Mouse (Mus musculus) embryonic facial prominence, embryonic 11.5 days (tissue): ENCODE data around the gene Cxcr4. TPM values are rescaled to one million over a fixed set of nuclear protein-coding genes. Genes with fewer than 3 reads are reported as not detected.

Source experiments
- ATAC-seq: fragments of 200-750 bp; cut with Nextera tagmentation; replicated peaks from 2 replicates; pipeline ENCODE4 v1.8.0; 2017; ENCODE audit warnings: low read depth; ENCODE audit not compliant: insufficient number of reproducible peaks, low FRiP score, low TSS enrichment
- DNase-seq: peaks from one replicate; pipeline ENCODE4 v3.0.0-alpha.2; 2015; ENCODE audit warnings: low spot score
- H3K27ac ChIP-seq: fragments of 300-500 bp; sonication (generic); replicated peaks from 2 replicates; pipeline ENCODE4 v1.5.1; 2014; ENCODE audit warnings: mild to moderate bottlenecking, low read depth, low read length, control low read depth
- H3K27me3 ChIP-seq: fragments of 300-500 bp; sonication (generic); 2 replicates; pipeline ENCODE4 v1.6.1; 2014; ENCODE audit warnings: mild to moderate bottlenecking, low read length, moderate library complexity, mixed read lengths; ENCODE audit not compliant: control insufficient read depth, insufficient read depth
- H3K36me3 ChIP-seq: fragments of 300-500 bp; sonication (generic); replicated peaks from 2 replicates; pipeline ENCODE4 v1.6.1; 2014; ENCODE audit warnings: low read depth, mild to moderate bottlenecking, low read length, moderate library complexity, mixed read lengths; ENCODE audit not compliant: control insufficient read depth, insufficient read depth
- H3K4me1 ChIP-seq: fragments of 300-500 bp; sonication (generic); 2 replicates; pipeline ENCODE4 v1.6.1; 2014; ENCODE audit warnings: low read length, mixed read lengths; ENCODE audit not compliant: control insufficient read depth, insufficient read depth
- H3K4me2 ChIP-seq: fragments of 300-500 bp; sonication (generic); 2 replicates; pipeline ENCODE4 v1.6.1; 2014; ENCODE audit warnings: low read depth, mild to moderate bottlenecking, control low read depth, low read length, moderate library complexity
- H3K4me3 ChIP-seq: fragments of 300-500 bp; sonication (generic); 2 replicates; pipeline ENCODE4 v1.5.1; 2014; ENCODE audit warnings: low read depth, low read length, control low read depth
- H3K9ac ChIP-seq: fragments of 300-500 bp; sonication (generic); replicated peaks from 2 replicates; pipeline ENCODE4 v1.6.1; 2014; ENCODE audit warnings: mild to moderate bottlenecking, control low read depth, low read length
- H3K9me3 ChIP-seq: fragments of 300-500 bp; sonication (generic); replicated peaks from 2 replicates; pipeline ENCODE4 v1.6.1; 2016; ENCODE audit warnings: mild to moderate bottlenecking, low read length, inconsistent platforms, mixed read lengths; ENCODE audit not compliant: control insufficient read depth
- WGBS: fragments of 180-500 bp; shearing (Covaris S2); extraction: QIAGEN DNeasy Blood & Tissue Kit; methylation state at CpG from one replicate; pipeline ENCODE4 v1.1.7; 2014; 5-methylcytosine and 5-hydroxymethylcytosine counted together
- polyA plus RNA-seq: library from polyadenylated mRNA; unstranded; fragments of >200 nt; fragmentation: Nextera tagmentation; extraction: Ambion mirVana; gene quantifications from 2 replicates; pipeline ENCODE4 v1.2.1, GENCODE M21; 2014

Gene Cxcr4
- polyA plus RNA-seq, 1 experiment from 2014 or later = 6.8 TPM

DNA sequence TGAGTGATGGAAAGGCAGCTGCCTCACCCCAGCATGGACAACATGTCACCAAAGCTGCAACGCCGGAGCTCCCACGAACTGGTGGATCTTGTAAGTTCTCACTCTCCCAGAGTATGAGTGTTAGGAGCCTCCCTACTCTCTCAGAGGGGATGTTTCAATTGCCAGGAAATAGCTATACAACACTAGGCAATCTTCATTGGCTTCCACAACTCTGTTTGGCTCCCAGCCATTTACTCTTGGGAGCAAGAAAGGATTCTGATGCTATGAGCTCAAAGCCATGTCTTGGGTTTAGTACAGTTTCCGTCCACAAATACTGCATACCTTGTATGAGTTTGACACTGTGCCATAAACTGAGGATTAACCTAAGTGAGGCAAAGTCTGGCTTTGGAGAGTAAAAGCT lies 34.1 kb downstream of the Cxcr4 start:
- ATAC-seq = no peak

DNA sequence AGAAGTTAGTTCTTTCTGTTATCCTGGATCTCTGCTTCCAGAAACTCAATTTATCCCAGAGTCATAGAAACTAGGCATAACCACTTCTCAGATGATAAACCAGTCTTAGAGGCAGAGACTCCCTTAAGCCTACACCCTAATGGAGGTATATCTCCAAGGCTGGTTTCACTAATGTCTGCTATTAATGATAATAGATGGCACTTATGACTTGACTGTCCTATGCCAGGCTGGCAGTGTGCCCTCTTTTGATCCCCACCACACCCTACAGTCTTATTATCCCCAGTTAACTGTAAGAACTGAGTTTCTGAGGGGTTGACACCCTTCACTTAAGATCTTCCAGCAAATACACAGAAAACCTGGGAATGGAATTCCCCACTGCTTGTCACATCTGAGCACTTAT lies 39.5 kb downstream of the Cxcr4 start:
- no peak for ATAC-seq
- Histone ChIP-seq H3K36me3 (no peaks in the 10 kb centered on the region), H3K27me3 (no peaks in the 10 kb centered on the region), H3K27ac (no peak overlapping the region), H3K9me3 (no peaks in the 10 kb centered on the region), H3K4me1 (no peaks in the 10 kb centered on the region), H3K4me3 (no peak overlapping the region), H3K4me2 (no peak overlapping the region), H3K9ac (no peak overlapping the region)
- DNase-seq = no peak

More for the DNA sequence above, 34.1 kb downstream of the Cxcr4 start:
- H3K4me3 ChIP-seq = no peak overlapping the region
- H3K4me1 ChIP-seq = no peaks in the 10 kb centered on the region
- H3K4me2 ChIP-seq = no peak overlapping the region
- no peak overlapping the region for H3K9ac ChIP-seq
- no peaks in the 10 kb centered on the region for H3K9me3 ChIP-seq
- H3K36me3 ChIP-seq = no peaks in the 10 kb centered on the region
- WGBS = 91% methylated on average over 4 of the region's 4 CpGs
- no peaks in the 10 kb centered on the region for H3K27me3 ChIP-seq
- DNase-seq = no peak
- no peak overlapping the region for H3K27ac ChIP-seq

DNA sequence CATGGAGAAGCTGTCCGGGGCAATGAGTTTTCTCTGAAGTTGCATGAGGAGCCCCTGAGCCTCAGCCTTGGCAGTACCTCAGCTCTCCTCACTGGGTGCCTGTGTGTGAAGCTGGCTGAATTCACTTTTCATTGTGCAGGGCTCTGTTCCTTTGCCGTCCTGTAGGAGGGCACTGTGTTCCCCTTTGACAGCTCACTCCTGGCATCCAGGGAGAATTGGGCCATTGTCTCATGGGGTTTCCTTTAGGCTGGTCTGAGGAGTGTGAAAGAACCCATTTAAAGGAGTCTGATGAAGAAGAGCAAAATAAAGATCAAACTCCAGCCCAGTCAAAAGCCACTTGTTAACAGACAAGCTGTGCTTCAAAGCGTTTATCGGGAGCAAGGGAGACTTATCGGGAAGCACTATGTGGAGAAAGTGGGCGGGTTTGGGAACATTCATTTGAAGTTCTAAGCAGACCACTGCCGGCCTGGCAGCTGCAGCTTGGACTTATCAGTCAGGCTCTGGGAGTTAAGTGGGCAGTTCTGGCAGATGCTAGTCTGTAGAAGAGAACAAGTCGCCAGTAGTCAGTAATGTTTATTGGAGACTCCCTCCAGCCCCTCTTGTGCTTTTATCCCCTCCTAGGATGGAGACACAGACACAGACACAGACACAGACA lies 40.2 kb downstream of the Cxcr4 start:
- no peak for DNase-seq
- no peaks in the 10 kb centered on the region for H3K36me3 ChIP-seq
- H3K4me1 ChIP-seq = no peaks in the 10 kb centered on the region
- H3K4me2 ChIP-seq = no peak overlapping the region
- H3K4me3 ChIP-seq = no peak overlapping the region
- ATAC-seq = peak; percentile 70
- H3K9ac ChIP-seq = no peak overlapping the region
- WGBS = 14% methylated on average over 8 of the region's 8 CpGs
- H3K27me3 ChIP-seq = no peaks in the 10 kb centered on the region
- no peaks in the 10 kb centered on the region for H3K9me3 ChIP-seq
- H3K27ac ChIP-seq = no peak overlapping the region

DNA sequence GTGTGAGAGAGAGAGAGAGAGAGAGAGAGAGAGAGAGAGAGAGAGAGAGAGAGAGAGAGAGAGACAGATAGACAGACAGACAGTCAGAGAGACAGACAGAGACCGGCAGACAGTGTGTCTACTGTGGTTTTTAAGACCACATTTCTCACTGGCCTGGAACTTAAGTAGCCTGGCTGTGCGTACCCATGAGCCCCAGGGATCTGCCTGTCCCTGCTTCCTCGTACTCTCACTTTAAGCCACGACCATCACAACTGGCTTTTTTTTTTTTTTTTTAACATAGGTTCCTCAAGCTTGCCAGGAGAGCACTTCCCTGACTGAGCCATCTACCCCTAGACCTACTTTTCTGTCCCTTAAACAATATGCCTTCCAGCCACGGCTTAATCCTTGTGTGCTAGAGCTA lies 42.7 kb downstream of the Cxcr4 start:
- Histone ChIP-seq H3K36me3 (no peaks in the 10 kb centered on the region), H3K9me3 (no peaks in the 10 kb centered on the region), H3K9ac (no peak overlapping the region), H3K27ac (no peak overlapping the region), H3K4me1 (no peaks in the 10 kb centered on the region), H3K27me3 (no peaks in the 10 kb centered on the region), H3K4me3 (no peak overlapping the region), H3K4me2 (no peak overlapping the region)
- DNase-seq = no peak
- WGBS = 63% methylated on average over 5 of the region's 5 CpGs
- no peak for ATAC-seq

DNA sequence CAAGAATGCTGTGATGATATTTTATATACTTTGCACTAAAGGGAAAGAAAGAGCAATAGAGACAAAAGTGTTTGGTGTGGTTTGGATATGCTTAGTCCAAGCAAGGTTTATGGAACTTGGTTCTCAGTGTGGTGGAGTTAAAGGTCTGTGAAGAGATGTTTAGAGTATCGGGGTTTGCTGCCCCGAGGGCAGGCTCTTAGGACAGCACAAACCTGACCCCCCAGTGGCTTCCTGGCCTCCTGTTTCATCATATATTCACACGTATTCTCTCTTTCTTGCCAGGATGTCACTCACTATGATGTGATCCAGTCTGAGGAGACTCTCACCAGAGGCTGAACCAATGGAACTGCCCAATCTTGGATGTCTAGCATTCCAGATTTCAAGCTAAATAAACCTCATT lies 43.1 kb downstream of the Cxcr4 start:
- ATAC-seq = no peak
- Histone ChIP-seq H3K4me1 (no peaks in the 10 kb centered on the region), H3K4me2 (no peak overlapping the region), H3K36me3 (no peaks in the 10 kb centered on the region), H3K9me3 (no peaks in the 10 kb centered on the region), H3K4me3 (no peak overlapping the region), H3K27ac (no peak overlapping the region), H3K9ac (no peak overlapping the region), H3K27me3 (no peaks in the 10 kb centered on the region)
- no peak for DNase-seq
- 51% methylated on average over 3 of the region's 3 CpGs for WGBS

DNA sequence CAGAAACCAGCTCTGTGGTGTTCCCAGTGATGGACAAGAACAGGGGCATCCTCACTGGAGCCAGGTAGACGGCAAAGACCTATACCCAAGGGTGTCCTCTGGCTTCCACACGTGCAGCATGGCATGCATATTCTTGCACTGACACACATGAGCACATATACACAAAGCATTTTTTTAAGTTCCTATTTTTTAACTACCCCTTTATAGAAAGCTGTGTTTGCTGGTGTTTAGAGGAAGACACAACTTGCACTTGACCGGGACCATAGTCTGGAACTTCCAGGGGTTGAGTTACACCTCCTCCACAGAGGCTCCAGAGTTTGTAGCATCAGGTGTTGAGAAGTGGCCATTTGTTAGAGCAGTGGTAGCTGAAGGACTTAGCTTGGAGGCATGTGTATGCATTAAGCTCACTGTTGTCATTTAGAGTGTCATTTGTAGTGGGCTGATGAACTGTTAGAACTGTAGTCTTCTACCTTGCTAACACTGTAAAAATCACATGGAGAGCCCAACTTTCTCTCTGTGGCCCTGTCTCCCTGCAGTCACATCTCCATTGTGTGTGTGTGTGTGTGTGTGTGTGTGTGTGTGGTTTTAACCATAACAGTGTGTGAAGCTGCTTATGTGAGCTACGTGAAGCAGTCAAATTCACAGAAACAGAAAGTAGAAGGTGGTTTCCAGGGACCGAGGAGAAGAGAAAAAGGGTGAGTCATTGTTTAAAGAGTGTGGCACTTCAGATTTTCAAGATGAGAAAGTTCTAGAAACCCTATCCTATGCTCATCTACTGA lies 43.7 kb downstream of the Cxcr4 start:
- Histone ChIP-seq H3K9me3 (no peaks in the 10 kb centered on the region), H3K27me3 (no peaks in the 10 kb centered on the region), H3K27ac (no peak overlapping the region), H3K4me1 (no peaks in the 10 kb centered on the region), H3K4me3 (no peak overlapping the region), H3K4me2 (no peak overlapping the region), H3K9ac (no peak overlapping the region), H3K36me3 (no peaks in the 10 kb centered on the region)
- DNase-seq (no peak), ATAC-seq (no peak)
- WGBS = 86% methylated on average over 5 of the region's 5 CpGs

DNA sequence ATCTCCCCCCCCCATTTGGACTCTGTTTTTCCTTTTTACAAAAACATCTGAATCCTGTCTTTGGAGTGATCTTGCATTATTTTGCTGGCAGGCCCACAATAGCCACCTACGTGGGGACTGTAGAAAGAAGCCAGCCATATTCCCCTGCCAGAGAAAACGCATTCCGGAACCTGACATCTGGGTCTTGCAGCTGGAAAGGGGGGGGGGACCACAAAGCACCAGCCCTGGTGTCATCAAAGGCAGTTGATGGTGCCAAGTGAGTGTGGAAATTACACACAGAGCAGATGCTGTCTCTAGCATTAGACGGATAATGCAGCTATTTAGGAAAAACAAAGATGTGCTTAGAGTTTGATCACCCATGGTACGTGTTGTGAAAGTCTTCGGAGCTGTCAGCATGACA lies 46.4 kb downstream of the Cxcr4 start:
- DNase-seq (no peak), ATAC-seq (no peak)
- no peak overlapping the region for H3K4me3 ChIP-seq
- no peaks in the 10 kb centered on the region for H3K36me3 ChIP-seq
- WGBS = 81% methylated on average over 6 of the region's 6 CpGs
- H3K9ac ChIP-seq = no peak overlapping the region
- no peak overlapping the region for H3K27ac ChIP-seq
- H3K4me1 ChIP-seq = no peaks in the 10 kb centered on the region
- H3K27me3 ChIP-seq = no peaks in the 10 kb centered on the region
- H3K4me2 ChIP-seq = no peak overlapping the region
- H3K9me3 ChIP-seq = no peaks in the 10 kb centered on the region

DNA sequence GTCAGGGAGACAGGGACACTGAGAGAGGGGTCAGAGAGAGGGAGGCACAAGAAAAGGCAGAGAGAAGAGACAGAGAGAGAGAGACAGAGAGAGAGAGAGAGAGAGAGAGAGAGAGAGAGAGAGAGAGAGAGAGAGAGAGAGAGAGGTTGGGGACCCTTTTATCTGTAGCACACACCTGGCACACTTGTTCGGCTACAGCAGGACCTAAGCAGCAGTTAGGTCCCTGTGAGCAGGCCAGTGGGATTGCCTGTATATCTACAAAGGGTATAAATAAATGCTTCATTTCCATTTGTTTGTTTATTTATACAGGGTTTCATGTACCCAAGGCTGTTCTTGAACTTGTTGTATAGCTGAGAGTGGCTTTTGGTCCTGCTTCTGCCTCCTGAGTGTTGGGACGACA lies 49.0 kb downstream of the Cxcr4 start:
- no peaks in the 10 kb centered on the region for H3K27me3 ChIP-seq
- H3K4me2 ChIP-seq = no peak overlapping the region
- no peak overlapping the region for H3K9ac ChIP-seq
- H3K36me3 ChIP-seq = no peaks in the 10 kb centered on the region
- no peak overlapping the region for H3K4me3 ChIP-seq
- H3K4me1 ChIP-seq = no peaks in the 10 kb centered on the region
- 87% methylated on average over 2 of the region's 2 CpGs for WGBS
- ATAC-seq (no peak), DNase-seq (no peak)
- no peaks in the 10 kb centered on the region for H3K9me3 ChIP-seq
- no peak overlapping the region for H3K27ac ChIP-seq
